Mouse (Mus musculus): Measurements from ENCODE around the gene Cd2bp2.
"Not testable (repeated sequence)": the region's sequence is repeated elsewhere in the genome, so short reads cannot be mapped to it uniquely, and the experiment has no call there.

Cd2bp2 gene

GRCm38 (mm10) chr7:127190672-127191071, 5.2 kb downstream of the Cd2bp2 start:
- DNase-seq (ENCODE audit: low spot score), result no peak

GRCm38 (mm10) chr7:127188305-127189276, 7.3 kb downstream of the Cd2bp2 start:
- no peak for DNase-seq (ENCODE audit: low spot score)

DNA sequence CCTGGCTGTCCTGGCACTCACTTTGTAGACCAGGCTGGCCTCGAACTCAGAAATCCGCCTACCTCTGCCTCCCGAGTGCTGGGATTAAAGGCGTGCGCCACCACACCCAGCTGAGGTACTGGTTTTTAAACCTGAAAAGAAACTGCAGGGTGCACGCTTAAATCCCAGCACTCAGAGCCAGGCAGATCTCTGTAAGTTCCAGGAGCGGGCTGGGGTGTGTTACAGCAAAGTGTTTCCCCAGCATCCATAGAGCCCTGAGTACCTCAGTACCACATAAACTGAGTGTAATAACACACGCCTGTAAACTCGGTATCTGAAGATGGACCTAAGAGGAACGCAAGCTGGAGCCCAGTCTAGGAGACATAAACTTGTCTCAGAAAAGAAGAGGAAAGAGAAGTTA, 8.5 kb downstream of the Cd2bp2 start:
- no peak for DNase-seq (ENCODE audit: low spot score)

- DNase-seq (ENCODE audit: low spot score), result peak; percentile 48
These were observed 10.2 kb downstream of the Cd2bp2 start for GRCm38 (mm10) chr7:127185601-127186000.

DNA sequence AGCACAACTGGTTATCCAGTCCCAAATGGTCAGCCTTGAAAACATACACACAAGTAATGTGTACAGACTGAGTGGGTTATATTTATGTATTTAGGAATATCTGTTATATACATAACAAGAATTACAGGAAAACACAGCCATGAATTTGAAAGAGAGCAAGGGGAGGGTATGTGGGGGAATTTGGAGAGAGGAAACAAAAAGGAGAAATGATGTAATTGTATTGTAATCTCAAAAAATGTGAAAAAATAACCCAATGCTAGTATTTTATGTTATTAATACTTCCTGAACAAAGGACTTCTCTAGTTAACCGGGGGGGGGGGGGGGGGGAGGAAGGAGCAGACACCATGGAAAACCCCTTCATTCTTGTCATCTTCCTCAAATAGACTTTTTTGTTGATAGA, 11.1 kb downstream of the Cd2bp2 start:
- DNase-seq (ENCODE audit: low spot score), result no peak

DNA sequence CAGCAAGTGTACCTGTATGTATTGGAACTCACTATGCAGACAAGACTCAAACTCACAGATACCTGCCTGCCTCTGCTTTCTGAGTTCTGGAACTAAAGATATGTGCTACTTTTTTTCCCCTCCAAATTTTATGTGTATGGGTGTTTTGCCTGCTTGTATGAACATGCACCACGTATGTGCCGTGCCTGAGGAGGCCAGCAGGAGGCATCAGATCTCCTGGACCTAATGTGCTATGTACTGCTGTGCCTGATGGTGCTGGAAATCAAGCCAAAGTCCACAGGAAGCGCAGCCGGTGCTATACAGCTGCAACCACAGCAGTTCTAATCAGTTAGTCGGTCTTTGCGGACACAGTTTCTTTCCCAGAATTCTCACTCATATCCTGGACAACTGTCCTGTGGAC, 12.0 kb downstream of the Cd2bp2 start:
- DNase-seq (ENCODE audit: low spot score), result no peak

DNA sequence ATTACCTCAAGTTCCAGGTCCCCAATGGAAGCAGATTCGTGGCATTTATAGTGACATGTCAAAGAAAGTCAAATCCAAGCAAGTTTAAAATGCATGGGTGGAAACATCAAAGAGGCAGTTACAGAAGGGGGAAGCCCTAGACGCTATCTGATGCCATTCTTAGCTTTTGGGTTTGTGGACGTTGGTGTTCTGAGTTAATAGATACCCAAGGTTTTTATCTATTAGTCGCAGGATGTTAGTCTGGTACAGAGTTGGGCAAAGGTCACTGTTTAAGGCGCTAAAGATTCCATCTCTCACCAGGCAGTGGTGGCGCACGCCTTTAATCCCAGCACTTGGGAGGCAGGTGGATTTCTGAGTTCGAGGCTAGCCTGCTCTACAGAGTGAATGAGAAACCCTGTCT, 12.5 kb downstream of the Cd2bp2 start:
- DNase-seq (ENCODE audit: low spot score), result no peak

DNA sequence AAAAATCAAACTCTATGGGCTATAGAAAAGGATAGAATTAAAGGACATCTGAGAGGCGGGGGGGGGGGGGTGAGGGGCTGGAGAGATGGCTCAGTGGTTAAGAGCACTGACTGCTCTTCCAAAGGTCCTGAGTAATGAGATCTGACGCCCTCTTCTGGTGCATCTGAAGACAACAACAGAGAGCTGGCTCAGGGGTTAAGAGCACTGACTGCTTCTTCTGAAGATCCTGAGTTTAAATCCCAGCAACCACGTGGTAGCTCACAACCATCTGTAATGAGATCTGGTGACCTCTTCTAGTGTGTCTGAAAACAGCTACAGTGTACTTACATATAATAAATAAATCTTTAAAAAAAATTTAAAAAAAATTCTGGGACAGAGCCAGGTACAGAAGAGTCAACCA, 14.1 kb downstream of the Cd2bp2 start:
- DNase-seq (ENCODE audit: low spot score), result not testable (repeated sequence)

- no peak for DNase-seq (ENCODE audit: low spot score)
These were observed 15.1 kb downstream of the Cd2bp2 start for GRCm38 (mm10) chr7:127180783-127181182.

- DNase-seq (ENCODE audit: low spot score), result no peak
These were observed 18.9 kb downstream of the Cd2bp2 start for GRCm38 (mm10) chr7:127176937-127177336.

DNA sequence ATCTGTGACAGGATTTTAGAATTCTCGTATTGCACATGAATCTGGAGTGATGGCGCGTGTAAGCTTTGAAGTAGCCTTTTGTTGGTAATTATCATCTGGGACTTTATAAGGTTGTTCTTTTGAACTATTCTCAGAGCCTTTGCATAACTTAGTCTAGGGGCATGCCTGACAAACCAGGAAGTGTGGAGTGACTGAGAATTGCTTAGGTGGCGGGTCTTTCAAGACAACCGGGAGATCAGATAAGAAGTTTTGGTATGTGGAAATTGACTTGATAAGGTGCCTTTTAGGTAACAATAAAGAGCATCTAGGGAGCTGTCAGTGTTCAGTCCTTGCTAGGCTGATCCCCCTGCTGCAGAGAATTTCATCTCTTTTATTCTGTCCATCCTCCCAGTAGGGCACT, 29.3 kb downstream of the Cd2bp2 start:
- no peak for DNase-seq (ENCODE audit: low spot score)

DNA sequence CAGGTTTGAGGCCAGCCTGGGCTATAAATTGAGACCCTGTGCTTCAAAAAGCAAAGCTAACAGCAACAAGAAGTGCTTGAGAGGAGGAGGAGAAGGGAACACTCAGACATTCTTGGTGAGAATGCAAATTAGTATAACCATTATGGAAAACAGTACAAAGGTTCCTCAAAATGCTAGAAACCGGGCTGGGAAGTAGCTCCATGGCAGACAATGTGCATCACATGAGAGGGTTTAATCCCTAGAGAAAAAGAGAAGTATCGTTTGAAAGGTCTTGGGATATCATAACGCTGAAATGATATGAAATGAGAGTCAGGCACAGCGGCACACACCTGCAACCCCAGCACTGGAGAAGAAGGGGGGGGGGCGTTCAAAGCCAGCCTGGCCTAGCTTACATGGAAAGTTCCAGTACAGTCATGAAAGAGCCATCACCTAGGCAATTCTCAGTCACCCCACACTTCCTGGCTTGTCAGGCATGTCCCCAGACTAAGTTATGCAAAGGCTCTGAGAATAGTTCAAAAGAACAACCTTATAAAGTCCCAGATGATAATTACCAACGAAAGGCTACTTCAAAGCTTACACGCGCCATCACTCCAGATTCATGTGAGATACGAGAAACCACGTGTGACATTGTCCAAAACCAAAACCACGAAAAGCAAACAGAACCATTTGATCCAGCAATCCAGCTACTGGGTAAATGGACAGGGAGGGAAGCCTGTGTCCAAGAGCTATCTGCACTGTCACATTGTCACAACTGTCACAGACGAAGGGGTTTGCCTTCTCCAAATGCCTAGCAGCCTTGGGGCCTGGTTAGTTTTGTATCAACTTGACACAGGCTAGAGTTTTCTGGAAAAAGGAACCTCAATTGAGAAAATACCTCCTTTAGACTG, 30.0 kb downstream of the Cd2bp2 start:
- DNase-seq (ENCODE audit: low spot score), result no peak

DNA sequence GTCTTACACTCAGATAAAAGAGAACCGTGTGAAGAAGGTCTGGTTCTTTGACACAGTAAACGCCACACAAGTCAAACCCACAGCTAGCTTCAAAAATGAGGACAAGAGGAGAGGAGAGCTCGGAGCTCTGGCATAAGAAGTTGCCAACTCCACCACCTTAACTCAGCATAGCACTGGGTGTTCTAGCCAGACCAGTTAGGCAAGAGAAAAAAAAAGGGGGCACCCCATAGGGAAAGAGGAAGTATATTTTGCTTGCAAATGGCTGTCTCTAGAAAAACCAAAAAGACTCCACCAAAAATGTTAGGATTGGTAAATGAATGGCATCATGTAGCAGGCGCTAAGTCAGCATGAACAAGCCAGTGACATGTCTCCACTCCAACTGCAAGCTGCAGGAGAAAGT, 31.8 kb downstream of the Cd2bp2 start:
- no peak for DNase-seq (ENCODE audit: low spot score)

- peak; percentile 47 for DNase-seq (ENCODE audit: low spot score)
These were observed 33.3 kb downstream of the Cd2bp2 start for GRCm38 (mm10) chr7:127162546-127162945.

- DNase-seq (ENCODE audit: low spot score), result no peak
These were observed 38.3 kb downstream of the Cd2bp2 start for GRCm38 (mm10) chr7:127157548-127157947.

DNA sequence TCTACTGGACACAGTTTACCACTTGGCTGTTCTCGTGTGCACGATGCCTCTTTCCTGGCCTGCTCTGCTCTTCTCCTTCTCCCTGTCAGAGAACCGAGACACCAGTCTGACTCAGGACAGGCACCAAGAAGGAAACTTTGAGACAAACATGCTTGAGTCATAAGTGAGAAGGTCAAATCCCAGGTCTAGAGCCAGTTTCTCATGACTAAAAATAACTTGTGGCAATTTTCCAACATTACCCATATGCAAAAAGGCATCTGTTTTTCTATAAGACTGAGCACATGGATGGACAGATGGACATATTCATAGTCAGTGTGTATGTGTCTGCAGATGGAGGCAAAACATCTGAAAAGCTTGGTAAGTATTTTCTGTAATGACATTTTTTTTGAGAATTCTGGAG, 42.4 kb downstream of the Cd2bp2 start:
- DNase-seq (ENCODE audit: low spot score), result peak; percentile 39

DNA sequence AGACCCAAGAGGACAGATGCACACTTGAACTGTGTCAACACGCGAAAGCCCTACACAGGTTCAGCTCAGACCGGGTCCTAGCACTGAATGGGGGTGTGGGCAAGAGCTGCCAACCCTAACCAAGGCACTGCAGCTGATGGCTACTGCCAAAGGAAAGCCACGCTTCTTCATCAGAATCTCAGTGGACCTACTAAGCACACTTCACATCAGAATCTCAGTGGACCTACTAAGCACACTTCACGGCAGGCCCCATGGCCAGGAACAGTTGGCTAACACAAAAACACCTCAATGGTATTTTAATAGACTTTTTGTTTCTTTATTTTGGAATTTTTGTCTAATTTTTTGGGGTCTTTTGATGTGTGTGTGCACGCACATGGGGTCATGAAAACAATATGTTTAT, 43.4 kb downstream of the Cd2bp2 start:
- DNase-seq (ENCODE audit: low spot score), result no peak

- DNase-seq (ENCODE audit: low spot score), result no peak
These were observed 47.9 kb downstream of the Cd2bp2 start for GRCm38 (mm10) chr7:127147901-127148300.

- DNase-seq (ENCODE audit: low spot score), result no peak
These were observed 49.6 kb downstream of the Cd2bp2 start for GRCm38 (mm10) chr7:127146267-127146603.

DNA sequence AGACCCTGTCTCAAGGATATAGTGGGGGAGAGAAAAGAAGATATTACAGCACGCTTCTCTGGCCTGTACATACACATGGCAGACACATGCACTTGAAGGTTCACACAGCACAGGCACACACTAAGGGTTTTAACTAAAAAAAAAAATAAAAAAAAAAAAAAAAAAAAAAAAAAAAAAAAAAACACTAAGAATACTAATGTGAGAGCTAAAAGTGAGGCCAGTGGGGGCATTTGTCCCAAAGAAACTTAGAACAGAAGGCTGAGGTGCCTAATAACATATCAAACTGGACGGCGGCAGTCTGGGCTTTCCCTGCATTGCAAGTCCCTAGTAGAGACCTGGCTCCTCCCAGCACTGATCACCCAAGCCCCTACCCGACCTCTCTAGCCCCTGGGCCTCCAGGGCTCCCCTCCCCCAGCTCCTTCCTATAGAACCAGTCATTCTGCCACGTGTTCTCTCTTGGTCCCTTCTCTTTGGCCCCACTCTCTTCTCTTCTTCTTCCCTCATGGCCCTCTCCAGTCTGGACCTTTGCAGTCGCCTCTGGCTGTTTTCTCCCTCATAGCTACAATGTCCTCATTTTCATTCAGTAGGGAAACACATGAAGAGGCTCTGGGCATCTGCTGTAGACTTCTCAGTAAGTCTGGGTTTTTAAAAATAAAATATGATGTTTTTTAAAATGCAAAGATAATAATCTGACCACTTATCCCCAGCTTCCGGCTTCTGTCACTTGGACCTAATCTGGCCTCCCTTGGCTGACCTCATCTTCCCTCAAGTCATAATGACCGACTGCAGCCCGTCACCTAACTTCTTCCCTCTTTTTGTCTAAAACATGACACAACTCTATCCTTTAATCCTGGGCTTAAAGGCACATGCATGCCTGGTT, 50.2 kb downstream of the Cd2bp2 start:
- DNase-seq (ENCODE audit: low spot score), result no peak

GRCm38 (mm10) chr7:127144412-127144811, 51.4 kb downstream of the Cd2bp2 start:
- no peak for DNase-seq (ENCODE audit: low spot score)

DNA sequence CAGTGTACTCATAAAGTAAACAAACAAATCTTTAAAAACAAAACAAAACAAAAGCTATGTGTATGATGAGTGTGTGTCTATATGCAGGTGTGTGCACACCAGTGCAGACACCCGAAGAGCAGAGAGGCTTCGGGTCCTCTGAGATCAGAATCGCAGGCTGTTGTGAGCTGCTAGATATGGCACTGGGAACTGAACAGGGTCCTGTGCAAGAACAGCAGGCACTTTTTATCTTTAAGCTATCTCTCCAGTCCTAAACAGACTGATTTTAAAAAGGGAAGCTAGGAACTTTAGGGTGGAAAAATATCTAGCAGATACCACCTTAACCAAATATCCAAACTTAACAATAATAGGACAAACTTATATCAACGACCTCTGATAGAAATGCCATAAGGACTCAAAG, 53.2 kb downstream of the Cd2bp2 start:
- no peak for DNase-seq (ENCODE audit: low spot score)
